Mouse (Mus musculus) ES-E14 (cell line): Measurements from ENCODE around the gene Usf1.

Experiments
- CHD2 ChIP-seq: IDR thresholded peaks from 2 replicates; pipeline ENCODE4 v1.6.1; 2014; ENCODE audit warnings: mild to moderate bottlenecking, low read depth, low read length, inconsistent platforms
- HCFC1 ChIP-seq: IDR thresholded peaks from 2 replicates; pipeline ENCODE4 v1.6.1; 2012; ENCODE audit warnings: low read length, inconsistent platforms, borderline replicate concordance; ENCODE audit not compliant: insufficient read depth
- MAFK ChIP-seq: IDR thresholded peaks from 2 replicates; pipeline ENCODE4 v1.6.1; 2014; ENCODE audit warnings: mild to moderate bottlenecking, low read depth, low read length, inconsistent platforms; ENCODE audit not compliant: insufficient read depth
- ZC3H11A ChIP-seq: IDR thresholded peaks from 2 replicates; pipeline ENCODE4 v1.6.1; 2012; ENCODE audit warnings: low read depth, mild to moderate bottlenecking, inconsistent platforms, low read length, borderline replicate concordance
- ZNF384 ChIP-seq: IDR thresholded peaks from 2 replicates; pipeline ENCODE4 v1.6.1; 2012; ENCODE audit warnings: low read depth, low read length, inconsistent platforms

- no peak for TF ChIP-seq ZC3H11A
- no peak for TF ChIP-seq MAFK
- TF ChIP-seq HCFC1, result no peak
- no peak for TF ChIP-seq CHD2
- TF ChIP-seq ZNF384, result no peak
These were observed 9.3 kb upstream of the Usf1 start for GRCm38 (mm10) chr1:171401821-171402220.
